Mouse (Mus musculus): Measurements from ENCODE around the gene Rbm44.

GRCm38 (mm10) chr1:91122121-91122520 is 22.8 kb upstream of the Rbm44 start:
- no peak for TF ChIP-seq GATA1 (IDR thresholded peaks at IDR 0.05; ENCODE audit: low read depth, low read length)
- TF ChIP-seq MXI1 (IDR thresholded peaks at IDR 0.05; ENCODE audit: low read depth, low read length), result no peak
- TF ChIP-seq POLR2A (IDR thresholded peaks at IDR 0.05; ENCODE audit: control insufficient read depth in 1 of 2, insufficient read depth in 1 of 2, low read depth in 1 of 2, low read length in 2 of 2, poor library complexity in 1 of 2), result no peak
- TF ChIP-seq CTCF (IDR thresholded peaks at IDR 0.05 in 2 of 3, conservative IDR thresholded peaks at IDR 0.05 in 1 of 3; ENCODE audit: control insufficient read depth in 1 of 3, insufficient read depth in 1 of 3, low read depth in 2 of 3, low read length in 3 of 3, poor library complexity in 1 of 3, severe bottlenecking in 1 of 3), result no peak
- TF ChIP-seq UBTF (IDR thresholded peaks at IDR 0.05; ENCODE audit: borderline replicate concordance, insufficient read depth, low read depth, low read length), result no peak
- TF ChIP-seq ZNF384 (IDR thresholded peaks at IDR 0.05; ENCODE audit: low read depth, low read length), result no peak
- TF ChIP-seq EP300 (IDR thresholded peaks at IDR 0.05; ENCODE audit: low read depth in 1 of 2, low read length in 2 of 2), result no peak
- no peak for TF ChIP-seq RCOR1 (IDR thresholded peaks at IDR 0.05; ENCODE audit: low read depth, low read length)
